Mouse (Mus musculus): ENCODE data around the gene Zmym4.
"Not testable (repeated sequence)": the region's sequence is repeated elsewhere in the genome, so short reads cannot be mapped to it uniquely, and the experiment has no call there.

Gene Zmym4

GRCm38 (mm10) chr4:126967864-126968821, at the start of gene Zmym4:
Gene Zmym4 (minus strand): TSS chr4:126968135.
- DNase-seq (ENCODE audit: low spot score), result peak; percentile 90

DNA sequence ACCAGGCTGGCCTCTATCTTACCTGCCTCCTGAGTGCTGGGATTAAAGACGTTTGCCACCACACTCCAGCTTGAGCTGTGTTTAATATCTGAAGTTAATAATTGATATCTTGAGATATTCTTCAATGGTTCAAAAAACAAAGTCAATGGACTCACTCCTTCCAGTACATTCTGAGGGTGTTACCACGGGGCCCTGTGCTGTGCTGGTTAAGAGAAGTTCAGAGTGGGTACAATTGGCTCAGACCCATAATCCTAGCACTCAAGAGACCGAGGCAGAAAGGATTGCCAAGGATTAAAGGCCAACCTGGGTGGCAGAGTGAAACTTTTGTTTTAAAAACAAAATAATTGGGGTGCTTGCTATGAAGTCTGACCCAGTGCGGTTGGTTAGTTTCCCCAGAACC, 48.4 kb upstream of the Zmym4 start:
- no peak for DNase-seq (ENCODE audit: low spot score)

- peak; percentile 77 for DNase-seq (ENCODE audit: low spot score)
Observed at GRCm38 (mm10) chr4:127015294-127015993, 47.5 kb upstream of the Zmym4 start.

GRCm38 (mm10) chr4:127005113-127005936, 37.4 kb upstream of the Zmym4 start:
- DNase-seq (ENCODE audit: low spot score), result no peak

GRCm38 (mm10) chr4:127004384-127004783, 36.4 kb upstream of the Zmym4 start:
- DNase-seq (ENCODE audit: low spot score), result no peak

DNA sequence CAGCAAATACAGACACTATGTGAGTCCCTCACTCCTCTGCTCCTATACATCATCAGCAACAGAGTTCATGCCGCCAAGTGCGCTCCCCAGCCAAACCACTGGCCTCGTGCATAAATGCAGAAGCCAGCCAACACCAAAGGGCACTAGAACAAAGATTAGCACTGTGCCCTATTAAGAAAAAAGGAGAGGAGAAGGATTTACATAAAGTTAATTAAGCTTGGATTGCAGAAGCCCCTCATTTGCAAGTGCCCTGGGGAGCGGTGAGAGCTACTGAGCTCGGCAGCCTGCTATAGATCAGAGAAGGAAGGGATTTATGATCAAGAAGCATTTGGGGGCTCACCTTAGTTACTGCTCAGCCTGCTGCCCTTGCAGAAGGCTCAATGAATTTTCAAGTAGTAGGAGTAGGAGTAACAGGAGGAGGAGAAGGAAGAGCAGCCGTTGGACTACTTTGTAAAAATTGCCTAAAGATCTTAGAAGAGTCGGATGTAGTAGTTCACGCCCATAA, 32.7 kb upstream of the Zmym4 start:
- DNase-seq (ENCODE audit: low spot score), result no peak

DNA sequence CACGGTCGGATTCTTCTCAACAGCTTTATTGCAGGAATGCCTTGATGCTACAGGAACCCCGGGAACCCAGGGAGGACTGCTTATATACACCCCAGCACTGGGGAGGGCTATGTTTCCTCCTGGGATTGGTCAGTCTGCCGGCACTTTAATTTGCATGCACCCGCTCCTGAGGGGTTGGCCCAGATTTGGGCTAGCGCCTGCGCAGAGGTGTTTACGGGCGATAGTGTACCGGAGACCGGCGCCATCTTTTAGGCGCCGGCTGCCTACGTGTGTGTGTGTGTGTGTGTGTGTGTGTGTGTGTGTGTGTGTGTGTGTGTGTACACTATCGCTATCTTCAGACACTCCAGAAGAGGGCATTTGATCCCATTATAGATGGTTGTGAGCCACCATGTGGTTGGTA, 31.4 kb upstream of the Zmym4 start:
- not testable (repeated sequence) for DNase-seq (ENCODE audit: low spot score)

DNA sequence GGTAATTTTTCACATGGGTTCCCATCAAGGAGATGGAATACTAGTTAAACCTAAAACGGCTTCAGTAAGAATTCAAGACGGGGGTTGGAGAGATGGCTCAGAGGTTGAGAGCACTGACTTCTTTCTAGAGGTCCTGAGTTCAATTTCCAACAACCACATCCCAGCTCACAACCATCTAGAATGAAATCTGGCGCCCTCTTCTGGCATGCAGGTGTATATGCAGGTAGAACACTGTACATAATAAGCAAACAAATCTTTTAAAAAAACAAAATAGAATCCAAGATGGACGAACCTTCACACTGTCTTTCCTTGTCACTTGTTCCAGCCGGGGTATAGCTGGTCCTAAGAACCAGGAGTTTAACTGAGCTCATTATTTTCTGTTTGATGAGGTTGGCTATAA, 24.4 kb upstream of the Zmym4 start:
- DNase-seq (ENCODE audit: low spot score), result no peak

DNA sequence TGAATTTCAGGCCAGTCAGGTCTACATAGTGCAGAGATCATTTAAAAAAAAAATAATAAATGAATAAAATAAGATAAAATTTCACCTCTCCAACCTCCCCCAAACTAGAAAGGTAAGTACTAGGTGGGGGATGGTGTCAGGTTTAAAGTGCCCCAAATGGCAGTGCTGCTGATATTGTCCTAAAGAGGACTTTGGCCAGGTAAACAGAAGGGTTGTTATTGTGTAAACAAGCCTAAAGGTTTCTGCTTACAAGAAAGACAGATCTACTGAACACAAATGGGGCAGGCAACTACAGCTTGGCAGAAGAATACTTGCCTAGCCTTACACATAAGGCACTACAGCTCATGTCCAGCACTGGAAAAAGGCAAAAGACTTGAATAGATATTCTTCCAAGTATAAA, 22.6 kb upstream of the Zmym4 start:
- DNase-seq (ENCODE audit: low spot score), result no peak

DNA sequence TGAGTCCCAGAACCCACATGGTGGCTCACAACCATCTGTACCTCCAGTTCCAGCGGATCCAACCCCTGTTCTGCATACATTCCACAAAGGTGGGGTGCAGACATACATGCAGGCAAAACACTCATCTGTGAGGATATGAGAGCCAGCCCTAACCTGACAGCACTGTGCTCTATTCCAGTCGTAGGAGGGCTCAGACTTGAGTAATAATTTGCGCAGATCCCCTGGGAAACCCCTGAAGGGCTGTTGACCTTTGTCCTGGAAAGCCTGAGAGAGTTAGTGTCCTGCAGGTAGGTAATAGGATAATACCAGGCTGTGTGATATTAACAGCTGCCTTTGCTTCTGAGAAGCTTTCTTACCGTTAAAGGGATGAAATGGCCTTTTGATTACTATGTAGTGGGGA, 20.6 kb upstream of the Zmym4 start:
- no peak for DNase-seq (ENCODE audit: low spot score)

DNA sequence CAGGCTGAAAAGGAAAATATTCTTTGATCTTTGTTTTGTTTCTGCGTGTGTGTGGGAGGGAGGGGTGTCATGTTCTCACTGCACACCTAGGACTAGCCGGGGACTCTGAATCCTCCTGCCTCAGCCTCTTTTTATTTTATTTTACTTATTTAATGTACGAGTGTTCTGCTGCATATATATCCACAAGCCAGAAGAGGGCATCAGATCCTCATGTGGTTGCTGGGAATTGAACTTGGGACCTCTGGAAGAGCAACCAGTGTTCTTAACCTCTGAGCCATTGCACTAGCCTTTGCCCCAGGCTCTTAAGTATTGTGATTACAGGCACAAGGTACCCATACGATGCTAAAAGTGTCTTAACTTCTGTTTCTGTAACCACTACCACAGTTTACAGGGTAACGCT, 18.8 kb upstream of the Zmym4 start:
- no peak for DNase-seq (ENCODE audit: low spot score)

DNA sequence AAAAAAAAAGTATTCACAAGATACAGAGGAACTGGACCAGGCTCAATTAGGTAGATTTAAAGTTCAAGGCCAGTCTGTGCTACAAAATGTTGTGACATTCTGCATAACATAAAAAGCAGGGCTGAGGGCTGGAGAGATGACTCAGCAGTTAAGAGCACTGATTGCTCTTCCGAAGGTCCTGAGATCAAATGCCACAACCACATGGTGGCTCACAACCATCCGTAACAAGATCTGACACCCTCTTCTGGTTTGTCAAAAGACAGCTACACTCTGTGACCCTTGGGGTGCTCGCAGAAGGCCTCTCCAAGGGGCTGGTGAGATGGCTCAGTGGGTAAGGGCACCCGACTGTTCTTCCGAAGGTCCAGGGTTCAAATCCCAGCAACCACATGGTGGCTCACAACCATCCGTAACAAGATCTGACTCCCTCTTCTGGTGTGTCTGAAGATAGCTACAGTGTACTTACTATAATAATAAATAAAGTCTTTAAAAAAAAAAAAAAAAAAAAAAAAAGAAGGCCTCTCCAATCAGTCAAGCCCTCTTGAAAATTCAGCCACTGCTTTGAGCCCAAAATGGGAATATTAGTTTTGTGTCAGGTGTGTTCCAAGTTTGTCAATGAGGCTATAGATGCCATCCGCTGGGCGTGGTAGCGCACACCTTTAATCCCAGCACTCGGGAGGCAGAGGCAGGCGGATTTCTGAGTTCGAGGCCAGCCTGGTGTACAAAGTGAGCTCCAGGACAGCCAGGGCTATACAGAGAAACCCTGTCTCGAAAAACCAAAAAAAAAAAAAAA, 16.0 kb upstream of the Zmym4 start:
- not testable (repeated sequence) for DNase-seq (ENCODE audit: low spot score)

GRCm38 (mm10) chr4:126983321-126983720, 15.4 kb upstream of the Zmym4 start:
- no peak for DNase-seq (ENCODE audit: low spot score)

DNA sequence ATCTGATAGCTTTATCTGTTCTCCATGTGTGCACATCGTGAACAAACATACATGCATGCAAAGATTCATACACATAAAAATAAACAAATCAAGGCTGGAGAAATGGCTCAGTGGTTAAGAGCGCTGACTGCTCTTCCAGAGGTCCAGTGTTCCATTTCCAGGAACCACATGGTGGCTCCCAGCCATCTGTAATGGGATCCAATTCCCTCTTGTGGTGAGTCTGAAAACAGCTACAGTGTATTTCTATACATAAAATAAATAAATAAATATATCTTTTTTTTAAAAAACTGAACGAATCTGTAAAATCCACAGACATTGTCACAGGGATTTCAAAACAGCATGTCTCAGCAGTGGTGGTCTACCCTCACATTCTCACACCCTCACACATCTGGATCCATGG, 10.8 kb upstream of the Zmym4 start:
- DNase-seq (ENCODE audit: low spot score), result no peak

DNA sequence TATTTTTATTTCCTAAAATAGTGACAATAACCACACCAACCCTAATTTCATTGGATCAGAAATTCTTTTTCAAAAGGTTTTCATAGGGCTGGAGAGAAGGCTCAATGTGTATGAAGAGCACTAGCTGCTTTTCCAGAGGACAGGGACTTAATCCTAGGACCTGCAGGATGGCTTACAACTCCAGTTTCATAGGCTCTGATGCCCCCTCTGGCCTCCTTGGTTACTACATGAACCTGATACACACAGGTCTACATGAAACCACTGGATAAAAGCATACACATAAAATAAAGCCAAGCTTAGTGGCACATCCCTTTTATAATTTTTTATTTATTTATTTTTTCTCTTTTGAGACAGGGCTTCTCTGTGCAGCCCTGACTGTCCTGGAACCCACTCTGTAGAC, 9.5 kb upstream of the Zmym4 start:
- no peak for DNase-seq (ENCODE audit: low spot score)

- no peak for DNase-seq (ENCODE audit: low spot score)
Observed at GRCm38 (mm10) chr4:126967241-126967863, 583 bp downstream of the Zmym4 start.

DNA sequence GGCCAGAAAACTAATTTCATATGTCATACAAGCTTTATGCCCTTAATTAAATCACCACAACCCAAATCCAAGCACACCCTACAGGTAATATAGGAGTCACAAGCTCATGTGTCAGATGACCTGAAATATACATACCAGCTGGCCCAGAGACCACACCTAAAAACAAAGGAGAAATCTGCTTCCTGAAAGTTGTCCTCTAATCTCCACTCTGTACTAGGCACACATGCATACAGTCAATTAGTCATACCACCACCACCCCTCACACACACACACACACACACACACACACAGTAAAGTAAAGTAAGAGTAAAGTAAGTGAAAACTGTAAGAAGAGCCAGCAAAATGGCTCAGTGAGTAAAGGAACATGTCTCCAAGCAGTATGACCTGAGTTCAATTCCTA, 9.3 kb downstream of the Zmym4 start:
- no peak for DNase-seq (ENCODE audit: low spot score)

DNA sequence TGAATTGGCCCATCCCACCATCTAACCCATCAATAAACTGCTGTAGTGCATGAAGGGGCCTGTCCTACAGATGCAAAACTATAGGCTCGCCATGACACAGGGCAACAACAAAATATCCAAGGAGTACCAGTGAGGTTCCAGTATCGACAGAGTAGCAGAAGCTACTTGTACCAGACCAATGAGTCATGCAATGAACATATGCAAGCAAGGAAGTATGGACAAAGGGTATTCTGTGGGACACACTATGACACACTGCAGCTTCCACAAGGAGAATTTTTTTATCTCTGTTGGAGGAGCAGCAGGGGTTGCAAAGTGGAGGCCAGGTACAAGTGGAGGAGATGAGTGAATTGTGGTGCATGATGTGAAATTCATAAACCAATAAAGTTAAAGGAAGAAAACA, 9.7 kb downstream of the Zmym4 start:
- DNase-seq (ENCODE audit: low spot score), result no peak

- no peak for DNase-seq (ENCODE audit: low spot score)
Observed at GRCm38 (mm10) chr4:126957434-126957833, 10.5 kb downstream of the Zmym4 start.

GRCm38 (mm10) chr4:126950801-126951200, 17.1 kb downstream of the Zmym4 start:
- DNase-seq (ENCODE audit: low spot score), result not testable (repeated sequence)

GRCm38 (mm10) chr4:126943421-126943820, 24.5 kb downstream of the Zmym4 start:
- no peak for DNase-seq (ENCODE audit: low spot score)

All from left cerebral cortex, adult 11 months (tissue).